Mouse (Mus musculus) heart, postnatal 0 days (tissue): ENCODE results near the gene Daglb. TPM values are rescaled to one million over a fixed set of nuclear protein-coding genes. Genes with fewer than 3 reads are reported as not detected.

Experiments
- ATAC-seq: fragments of 200-750 bp; cut with Nextera tagmentation; 2 replicates; pipeline ENCODE4 v1.8.0; 2017; ENCODE audit warnings: low read depth, moderate number of reproducible peaks, moderate library complexity; ENCODE audit not compliant: insufficient read depth
- DNase-seq: peaks from one replicate; pipeline ENCODE4 v3.0.0-alpha.2; 2016; ENCODE audit warnings: low spot score
- H3K27ac ChIP-seq: fragments of 300-500 bp; sonication (generic); 2 replicates; pipeline ENCODE4 v1.5.1; 2014; ENCODE audit warnings: low read depth, mild to moderate bottlenecking
- H3K27me3 ChIP-seq: fragments of 300-500 bp; sonication (generic); 2 replicates; pipeline ENCODE4 v1.6.1; 2014; ENCODE audit warnings: low read length, mixed read lengths; ENCODE audit not compliant: control insufficient read depth, insufficient read depth
- H3K36me3 ChIP-seq: fragments of 300-500 bp; sonication (generic); replicated peaks from 2 replicates; pipeline ENCODE4 v1.6.1; 2014; ENCODE audit warnings: low read length, mixed read lengths; ENCODE audit not compliant: control insufficient read depth, insufficient read depth
- H3K4me1 ChIP-seq: fragments of 300-500 bp; sonication (generic); 2 replicates; pipeline ENCODE4 v1.6.1; 2014; ENCODE audit warnings: antibody characterized with exemption; ENCODE audit not compliant: control insufficient read depth, insufficient read depth
- H3K4me2 ChIP-seq: fragments of 300-500 bp; sonication (generic); 2 replicates; pipeline ENCODE4 v1.6.1; 2014; ENCODE audit warnings: low read depth, mild to moderate bottlenecking, low read length, moderate library complexity
- H3K4me3 ChIP-seq: fragments of 300-500 bp; sonication (generic); 2 replicates; pipeline ENCODE4 v1.5.1; 2014; ENCODE audit warnings: low read depth, low read length
- H3K9ac ChIP-seq: fragments of 300-500 bp; sonication (generic); replicated peaks from 2 replicates; pipeline ENCODE4 v1.6.1; 2014; ENCODE audit warnings: low read depth, low read length, mixed read lengths
- H3K9me3 ChIP-seq: fragments of 300-500 bp; sonication (generic); replicated peaks from 2 replicates; pipeline ENCODE4 v1.6.1; 2016; ENCODE audit warnings: low read length; ENCODE audit not compliant: control insufficient read depth
- CTCF ChIP-seq: IDR thresholded peaks from 2 replicates; pipeline ENCODE4 v1.5.1; 2016; ENCODE audit warnings: antibody characterized with exemption, control low read depth, low read depth
- EP300 ChIP-seq: IDR thresholded peaks from 2 replicates; pipeline ENCODE4 v1.6.1; 2016; ENCODE audit warnings: antibody characterized with exemption, low read depth
- WGBS: fragments of 180-500 bp; shearing (Covaris S2); extraction: QIAGEN DNeasy Blood & Tissue Kit; methylation state at CpG from one replicate; pipeline ENCODE4 v1.1.7; 2014; 5-methylcytosine and 5-hydroxymethylcytosine counted together
- polyA plus RNA-seq: library from polyadenylated mRNA; unstranded; fragments of >200 nt; fragmentation: Nextera tagmentation; extraction: Ambion mirVana; gene quantifications from 2 replicates; pipeline ENCODE4 v1.2.1, GENCODE M21; 2015
- total RNA-seq: library from RNA; depleted of rRNA; stranded (reverse); fragments of >200 nt; gene quantifications from 2 replicates; pipeline ENCODE4 v1.2.3, GENCODE M21; 2014; ENCODE audit warnings: low replicate concordance

Gene Daglb
- total and polyA plus RNA-seq, 2 experiments from 2014 or later, result 8.0 to 11.3 TPM

- ATAC-seq (no peak), DNase-seq (no peak)
- Histone ChIP-seq H3K9me3 (no peaks in the 10 kb centered on the region), H3K4me2 (no peak overlapping the region), H3K27ac (no peak overlapping the region), H3K9ac (no peak overlapping the region), H3K4me3 (no peak overlapping the region), H3K36me3 (peaks cover 54% of the 10 kb centered on the region), H3K27me3 (no peaks in the 10 kb centered on the region), H3K4me1 (peaks cover 3% of the 10 kb centered on the region; the same call in 1 of the 2 replicates)
- TF ChIP-seq EP300 (no peak), CTCF (no peak)
- WGBS, result 85% methylated on average over 6 of the region's 6 CpGs
Observed at GRCm38 (mm10) chr5:143503740-143504139, 39.4 kb downstream of the Daglb start.

GRCm38 (mm10) chr5:143504453-143504852 lies 40.1 kb downstream of the Daglb start:
- peaks cover 59% of the 10 kb centered on the region for H3K36me3 ChIP-seq
- H3K9me3 ChIP-seq, result no peaks in the 10 kb centered on the region
- H3K9ac ChIP-seq, result no peak overlapping the region
- ATAC-seq (no peak; the same call in 1 of the 2 replicates), DNase-seq (peak; percentile 36)
- H3K4me2 ChIP-seq, result no peak overlapping the region
- no peaks in the 10 kb centered on the region for H3K27me3 ChIP-seq
- TF ChIP-seq CTCF (peak; percentile 55), EP300 (no peak)
- peaks cover 10% of the 10 kb centered on the region; the same call in 1 of the 2 replicates for H3K4me1 ChIP-seq
- no peak overlapping the region for H3K27ac ChIP-seq
- H3K4me3 ChIP-seq, result no peak overlapping the region
- 65% methylated on average over 3 of the region's 3 CpGs for WGBS

- no peaks in the 10 kb centered on the region for H3K27me3 ChIP-seq
- TF ChIP-seq CTCF (no peak), EP300 (no peak)
- H3K9ac ChIP-seq, result no peak overlapping the region
- H3K4me2 ChIP-seq, result no peak overlapping the region
- H3K4me3 ChIP-seq, result no peak overlapping the region
- H3K4me1 ChIP-seq, result peaks cover 16% of the 10 kb centered on the region
- no peak overlapping the region for H3K27ac ChIP-seq
- peaks cover 59% of the 10 kb centered on the region for H3K36me3 ChIP-seq
- ATAC-seq (no peak), DNase-seq (no peak)
- WGBS, result 74% methylated on average over 8 of the region's 8 CpGs
- H3K9me3 ChIP-seq, result no peaks in the 10 kb centered on the region
Observed at GRCm38 (mm10) chr5:143505056-143505455, 40.7 kb downstream of the Daglb start.

GRCm38 (mm10) chr5:143505545-143505944 lies 41.2 kb downstream of the Daglb start:
- no peaks in the 10 kb centered on the region for H3K27me3 ChIP-seq
- H3K4me2 ChIP-seq, result no peak overlapping the region
- no peak overlapping the region for H3K27ac ChIP-seq
- H3K36me3 ChIP-seq, result peaks cover 59% of the 10 kb centered on the region
- H3K4me1 ChIP-seq, result peaks cover 21% of the 10 kb centered on the region
- WGBS, result 78% methylated on average over 7 of the region's 7 CpGs
- no peak for ATAC-seq
- no peaks in the 10 kb centered on the region for H3K9me3 ChIP-seq
- H3K4me3 ChIP-seq, result no peak overlapping the region
- no peak for TF ChIP-seq CTCF
- TF ChIP-seq EP300, result no peak
- H3K9ac ChIP-seq, result no peak overlapping the region
- DNase-seq, result no peak

- Histone ChIP-seq H3K9me3 (no peaks in the 10 kb centered on the region), H3K4me1 (peaks cover 32% of the 10 kb centered on the region), H3K9ac (no peak overlapping the region), H3K4me2 (no peak overlapping the region; the same call in 1 of the 2 replicates), H3K27me3 (no peaks in the 10 kb centered on the region), H3K36me3 (peaks cover 55% of the 10 kb centered on the region), H3K27ac (peak overlapping the region; percentile 63), H3K4me3 (no peak overlapping the region)
- 20% methylated on average over 9 of the region's 9 CpGs for WGBS
- TF ChIP-seq EP300 (no peak), CTCF (no peak)
- no peak for ATAC-seq
- no peak for DNase-seq
Observed at GRCm38 (mm10) chr5:143509294-143509693, 44.9 kb downstream of the Daglb start.

- H3K36me3 ChIP-seq, result peaks cover 55% of the 10 kb centered on the region
- 7% methylated on average over 11 of the region's 11 CpGs for WGBS
Observed at GRCm38 (mm10) chr5:143509737-143510136, 45.4 kb downstream of the Daglb start.

More at GRCm38 (mm10) chr5:143509737-143510136, 45.4 kb downstream of the Daglb start:
- Histone ChIP-seq H3K4me1 (peaks cover 32% of the 10 kb centered on the region), H3K4me2 (peak overlapping the region; percentile 33), H3K9ac (no peak overlapping the region), H3K9me3 (no peaks in the 10 kb centered on the region), H3K27me3 (no peaks in the 10 kb centered on the region), H3K27ac (peak overlapping the region; percentile 63), H3K4me3 (no peak overlapping the region)
- DNase-seq (peak; percentile 88), ATAC-seq (peak; percentile 79)
- no peak for TF ChIP-seq EP300
